Mouse (Mus musculus) spleen, postnatal 10 days (tissue): ENCODE data around the gene Laptm5.

Experiments
- DNase-seq, 2 experiments: peaks; one replicate each; pipeline ENCODE4 v3.0.0; 2021 to 2022; ENCODE audit warnings: low spot score in 2 of 2

Gene Laptm5

GRCm38 (mm10) chr4:130919750-130920356 is 6.9 kb downstream of the Laptm5 start:
- DNase-seq: no peak

GRCm38 (mm10) chr4:130920951-130921693 is 8.2 kb downstream of the Laptm5 start:
- peak in 1 of 2 experiments; percentile 74 for DNase-seq

GRCm38 (mm10) chr4:130921986-130922385 is 9.1 kb downstream of the Laptm5 start:
- DNase-seq: no peak

- DNase-seq: no peak
Observed at GRCm38 (mm10) chr4:130926274-130926673, 13.3 kb downstream of the Laptm5 start.

GRCm38 (mm10) chr4:130927821-130928220 is 14.9 kb downstream of the Laptm5 start:
- DNase-seq: no peak

- no peak for DNase-seq
Observed at GRCm38 (mm10) chr4:130942644-130943043, 29.7 kb downstream of the Laptm5 start.

- no peak for DNase-seq
Observed at GRCm38 (mm10) chr4:130944112-130944511, 31.2 kb downstream of the Laptm5 start, which contains the start of gene Matn1. Matn1 (plus strand) TSS chr4:130944385.

GRCm38 (mm10) chr4:130944779-130945178 is 31.9 kb downstream of the Laptm5 start:
- no peak for DNase-seq

GRCm38 (mm10) chr4:130947094-130947647 is 34.2 kb downstream of the Laptm5 start:
- DNase-seq: peak; percentile 24 to 31

GRCm38 (mm10) chr4:130949821-130950384 is 37.0 kb downstream of the Laptm5 start:
- DNase-seq: no peak

- DNase-seq: peak in 1 of 2 experiments; percentile 60
Observed at GRCm38 (mm10) chr4:130952531-130952930, 39.6 kb downstream of the Laptm5 start.

GRCm38 (mm10) chr4:130957156-130957555 is 44.2 kb downstream of the Laptm5 start:
- no peak for DNase-seq

- no peak for DNase-seq
Observed at GRCm38 (mm10) chr4:130958812-130959211, 45.9 kb downstream of the Laptm5 start.

GRCm38 (mm10) chr4:130959678-130960077 is 46.8 kb downstream of the Laptm5 start:
- no peak for DNase-seq

- DNase-seq: peak; percentile 67 to 85
Observed at GRCm38 (mm10) chr4:130960118-130960734, 47.3 kb downstream of the Laptm5 start.

GRCm38 (mm10) chr4:130971278-130971677 is 58.4 kb downstream of the Laptm5 start:
- DNase-seq: no peak

- no peak for DNase-seq
Observed at GRCm38 (mm10) chr4:130972421-130972829, 59.5 kb downstream of the Laptm5 start.

- DNase-seq: no peak
Observed at GRCm38 (mm10) chr4:130973332-130974263, 60.7 kb downstream of the Laptm5 start.

GRCm38 (mm10) chr4:130978981-130979380 is 66.1 kb downstream of the Laptm5 start:
- no peak for DNase-seq

- DNase-seq: no peak
Observed at GRCm38 (mm10) chr4:130984416-130985182, 71.7 kb downstream of the Laptm5 start.
